Mouse (Mus musculus) heart, embryonic 14.5 days (tissue): ENCODE data around the gene Smoc1. TPM values are rescaled to one million over a fixed set of nuclear protein-coding genes. Genes with fewer than 3 reads are reported as not detected.

Source experiments
- ATAC-seq: fragments of 200-750 bp; cut with Nextera tagmentation; 2 replicates; pipeline ENCODE4 v1.8.0; 2017; ENCODE audit warnings: low read depth, moderate TSS enrichment; ENCODE audit not compliant: insufficient number of reproducible peaks, insufficient read depth, low FRiP score
- H3K27ac ChIP-seq, 2 experiments: fragments of 200-500 bp in 1 of 2; fragments of 300-500 bp in 1 of 2; sonication (generic) in 1 of 2; replicated peaks in 1 of 2; 2 replicates each; pipeline ENCODE4 v1.5.1; 2012 to 2014; ENCODE audit warnings: low read depth in 2 of 2, low read length in 2 of 2, control low read depth in 1 of 2, mild to moderate bottlenecking in 1 of 2, mixed read lengths in 1 of 2; ENCODE audit not compliant: control insufficient read depth in 1 of 2, insufficient read depth in 1 of 2
- H3K27me3 ChIP-seq: fragments of 300-500 bp; sonication (generic); 2 replicates; pipeline ENCODE4 v1.6.1; 2014; ENCODE audit warnings: mild to moderate bottlenecking, low read length, control low read depth; ENCODE audit not compliant: control insufficient read depth, insufficient read depth
- H3K36me3 ChIP-seq: fragments of 300-500 bp; sonication (generic); 2 replicates; pipeline ENCODE4 v1.6.1; 2014; ENCODE audit warnings: mild to moderate bottlenecking, control low read depth, low read length, mixed read lengths; ENCODE audit not compliant: control insufficient read depth, insufficient read depth
- H3K4me1 ChIP-seq, 2 experiments: fragments of 200-500 bp in 1 of 2; fragments of 300-500 bp in 1 of 2; sonication (generic) in 1 of 2; 2 replicates each; pipeline ENCODE4 v1.6.1; 2012 to 2014; ENCODE audit warnings: low read length in 2 of 2, control low read depth in 1 of 2, mixed read lengths in 1 of 2; ENCODE audit not compliant: control insufficient read depth in 2 of 2, insufficient read depth in 2 of 2
- H3K4me2 ChIP-seq: fragments of 300-500 bp; sonication (generic); 2 replicates; pipeline ENCODE4 v1.6.1; 2014; ENCODE audit warnings: mild to moderate bottlenecking, low read length
- H3K4me3 ChIP-seq, 2 experiments: fragments of 200-500 bp in 1 of 2; fragments of 300-500 bp in 1 of 2; sonication (generic) in 1 of 2; 2 replicates each; pipeline ENCODE4 v1.5.1; 2012 to 2014; ENCODE audit warnings: low read length in 2 of 2, mild to moderate bottlenecking in 2 of 2, control low read depth in 1 of 2, low read depth in 1 of 2, moderate library complexity in 1 of 2; ENCODE audit not compliant: control insufficient read depth in 1 of 2, insufficient read depth in 1 of 2
- H3K9ac ChIP-seq: fragments of 300-500 bp; sonication (generic); 2 replicates; pipeline ENCODE4 v1.6.1; 2014; ENCODE audit warnings: mild to moderate bottlenecking, low read length
- H3K9me3 ChIP-seq: fragments of 300-500 bp; sonication (generic); 2 replicates; pipeline ENCODE4 v1.6.1; 2016; ENCODE audit warnings: low read length, control low read depth; ENCODE audit not compliant: control insufficient read depth
- WGBS: fragments of 180-500 bp; shearing (Covaris S2); extraction: QIAGEN DNeasy Blood & Tissue Kit; methylation state at CpG from one replicate; pipeline ENCODE4 v1.1.7; 2014; 5-methylcytosine and 5-hydroxymethylcytosine counted together
- polyA plus RNA-seq: library from polyadenylated mRNA; unstranded; fragments of >200 nt; fragmentation: Nextera tagmentation; extraction: Ambion mirVana; gene quantifications from 2 replicates; pipeline ENCODE4 v1.2.1, GENCODE M21; 2014

Smoc1 gene
- polyA plus RNA-seq, 1 experiment from 2014 or later: 8.1 TPM

DNA sequence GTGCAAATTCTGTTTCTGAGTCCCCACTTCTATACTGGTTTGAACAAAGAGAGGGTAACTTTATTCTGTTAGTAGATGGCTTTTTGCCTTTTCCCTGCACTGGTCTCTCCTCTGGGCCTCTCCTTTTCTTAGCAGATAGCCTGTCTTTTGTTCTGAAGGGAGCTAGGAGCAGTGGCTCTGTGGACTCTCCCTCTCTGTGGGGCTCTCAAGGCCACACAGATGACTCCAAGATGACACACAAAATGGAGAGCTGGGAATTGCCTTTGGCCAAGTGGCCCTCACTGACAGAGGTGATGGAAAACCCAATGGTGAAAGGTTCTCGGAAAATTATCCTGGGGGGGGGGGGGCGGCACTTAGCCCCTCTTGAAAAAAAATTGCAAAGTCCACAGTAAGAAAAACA lies 133.3 kb downstream of the Smoc1 start:
- Histone ChIP-seq H3K4me2 (no peak overlapping the region), H3K4me3 (no peak overlapping the region), H3K9me3 (no peaks in the 10 kb centered on the region), H3K4me1 (no peaks in the 10 kb centered on the region), H3K36me3 (no peaks in the 10 kb centered on the region), H3K9ac (no peak overlapping the region), H3K27ac (no peak overlapping the region), H3K27me3 (no peaks in the 10 kb centered on the region)
- no peak for ATAC-seq
- 72% methylated on average over 2 of the region's 2 CpGs for WGBS

GRCm38 (mm10) chr12:81160425-81160824 lies 133.8 kb downstream of the Smoc1 start:
- Histone ChIP-seq H3K4me3 (no peak overlapping the region), H3K4me2 (no peak overlapping the region), H3K9ac (no peak overlapping the region), H3K9me3 (no peaks in the 10 kb centered on the region), H3K27me3 (no peaks in the 10 kb centered on the region), H3K4me1 (no peaks in the 10 kb centered on the region), H3K36me3 (no peaks in the 10 kb centered on the region), H3K27ac (no peak overlapping the region)
- WGBS: 73% methylated on average over 3 of the region's 3 CpGs
- no peak for ATAC-seq

- Histone ChIP-seq H3K9me3 (no peaks in the 10 kb centered on the region), H3K4me2 (no peak overlapping the region), H3K4me1 (no peaks in the 10 kb centered on the region), H3K27ac (no peak overlapping the region), H3K27me3 (no peaks in the 10 kb centered on the region), H3K36me3 (no peaks in the 10 kb centered on the region), H3K9ac (no peak overlapping the region), H3K4me3 (no peak overlapping the region)
- WGBS: 64% methylated on average over 5 of the region's 5 CpGs
- no peak for ATAC-seq
These were observed 134.2 kb downstream of the Smoc1 start for GRCm38 (mm10) chr12:81160831-81161230.

GRCm38 (mm10) chr12:81161282-81161681 lies 134.7 kb downstream of the Smoc1 start:
- H3K27me3 ChIP-seq: no peaks in the 10 kb centered on the region
- no peaks in the 10 kb centered on the region for H3K4me1 ChIP-seq
- no peak overlapping the region for H3K4me3 ChIP-seq
- no peaks in the 10 kb centered on the region for H3K9me3 ChIP-seq
- ATAC-seq: no peak
- WGBS: 72% methylated on average over 2 of the region's 2 CpGs
- no peak overlapping the region for H3K27ac ChIP-seq
- H3K36me3 ChIP-seq: no peaks in the 10 kb centered on the region
- no peak overlapping the region for H3K4me2 ChIP-seq
- no peak overlapping the region for H3K9ac ChIP-seq

DNA sequence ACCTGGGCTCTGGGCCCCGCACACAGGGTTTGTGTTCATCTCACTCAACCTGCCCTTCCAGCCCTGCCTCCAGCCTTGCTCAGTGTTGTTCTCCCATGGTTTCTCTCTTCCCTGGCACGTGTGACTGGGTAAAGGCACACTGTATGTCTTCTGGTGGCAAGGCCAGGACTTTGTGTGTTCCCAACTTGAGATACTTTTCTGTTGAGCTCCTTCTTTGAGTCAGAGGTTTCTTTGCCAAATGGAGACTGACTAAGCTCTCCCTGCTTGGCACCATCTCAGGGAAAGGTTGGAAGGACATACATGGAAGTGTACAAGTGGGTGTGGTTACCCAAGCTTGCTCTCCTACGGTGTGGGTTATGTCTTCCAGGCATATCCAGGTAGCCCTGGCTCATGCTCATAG lies 136.5 kb downstream of the Smoc1 start:
- H3K4me1 ChIP-seq: no peaks in the 10 kb centered on the region
- ATAC-seq: no peak
- no peak overlapping the region for H3K4me3 ChIP-seq
- H3K4me2 ChIP-seq: no peak overlapping the region
- H3K27me3 ChIP-seq: no peaks in the 10 kb centered on the region
- H3K9ac ChIP-seq: no peak overlapping the region
- no peaks in the 10 kb centered on the region for H3K36me3 ChIP-seq
- no peak overlapping the region for H3K27ac ChIP-seq
- 74% methylated on average over 3 of the region's 3 CpGs for WGBS
- no peaks in the 10 kb centered on the region for H3K9me3 ChIP-seq

DNA sequence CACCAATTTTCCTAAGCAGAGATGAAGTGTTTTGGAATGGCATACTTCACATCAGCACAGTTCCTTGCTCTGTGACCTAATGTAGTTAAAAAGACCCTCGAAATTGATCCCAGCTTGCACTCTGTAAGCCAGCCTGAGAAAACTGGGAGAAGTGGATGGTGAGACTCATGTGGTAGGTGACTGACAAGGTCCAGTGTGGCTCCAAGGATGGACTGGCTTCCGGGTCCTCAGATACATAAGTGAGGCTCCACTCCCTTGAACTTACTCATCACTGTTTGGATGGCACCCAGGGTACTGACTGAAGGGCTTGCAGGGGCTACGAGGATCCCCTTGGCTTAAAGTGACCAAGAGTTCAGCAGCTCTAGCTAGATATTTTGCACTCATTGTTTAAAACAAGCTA lies 137.0 kb downstream of the Smoc1 start:
- no peak for ATAC-seq
- no peaks in the 10 kb centered on the region for H3K36me3 ChIP-seq
- no peak overlapping the region for H3K27ac ChIP-seq
- no peaks in the 10 kb centered on the region for H3K27me3 ChIP-seq
- no peaks in the 10 kb centered on the region for H3K9me3 ChIP-seq
- no peak overlapping the region for H3K4me2 ChIP-seq
- no peak overlapping the region for H3K4me3 ChIP-seq
- WGBS: 83% methylated on average over 3 of the region's 3 CpGs
- H3K9ac ChIP-seq: no peak overlapping the region
- H3K4me1 ChIP-seq: no peaks in the 10 kb centered on the region

GRCm38 (mm10) chr12:81166092-81166491 lies 139.5 kb downstream of the Smoc1 start:
- no peak overlapping the region for H3K27ac ChIP-seq
- ATAC-seq: no peak
- H3K4me1 ChIP-seq: no peaks in the 10 kb centered on the region
- 66% methylated on average over 10 of the region's 10 CpGs for WGBS
- H3K9me3 ChIP-seq: no peaks in the 10 kb centered on the region
- no peak overlapping the region for H3K4me3 ChIP-seq
- no peaks in the 10 kb centered on the region for H3K27me3 ChIP-seq
- H3K36me3 ChIP-seq: no peaks in the 10 kb centered on the region
- H3K4me2 ChIP-seq: no peak overlapping the region
- H3K9ac ChIP-seq: no peak overlapping the region

- H3K27me3 ChIP-seq: no peaks in the 10 kb centered on the region
- WGBS: 79% methylated on average over 8 of the region's 8 CpGs
- ATAC-seq: no peak
- no peak overlapping the region for H3K4me3 ChIP-seq
- H3K4me2 ChIP-seq: no peak overlapping the region
- no peaks in the 10 kb centered on the region for H3K36me3 ChIP-seq
- no peaks in the 10 kb centered on the region for H3K9me3 ChIP-seq
- H3K4me1 ChIP-seq: no peaks in the 10 kb centered on the region
- no peak overlapping the region for H3K27ac ChIP-seq
- no peak overlapping the region for H3K9ac ChIP-seq
These were observed 140.0 kb downstream of the Smoc1 start for GRCm38 (mm10) chr12:81166615-81167014.
